Mouse (Mus musculus): ENCODE results near the gene Dync1h1.

Dync1h1 gene

DNA sequence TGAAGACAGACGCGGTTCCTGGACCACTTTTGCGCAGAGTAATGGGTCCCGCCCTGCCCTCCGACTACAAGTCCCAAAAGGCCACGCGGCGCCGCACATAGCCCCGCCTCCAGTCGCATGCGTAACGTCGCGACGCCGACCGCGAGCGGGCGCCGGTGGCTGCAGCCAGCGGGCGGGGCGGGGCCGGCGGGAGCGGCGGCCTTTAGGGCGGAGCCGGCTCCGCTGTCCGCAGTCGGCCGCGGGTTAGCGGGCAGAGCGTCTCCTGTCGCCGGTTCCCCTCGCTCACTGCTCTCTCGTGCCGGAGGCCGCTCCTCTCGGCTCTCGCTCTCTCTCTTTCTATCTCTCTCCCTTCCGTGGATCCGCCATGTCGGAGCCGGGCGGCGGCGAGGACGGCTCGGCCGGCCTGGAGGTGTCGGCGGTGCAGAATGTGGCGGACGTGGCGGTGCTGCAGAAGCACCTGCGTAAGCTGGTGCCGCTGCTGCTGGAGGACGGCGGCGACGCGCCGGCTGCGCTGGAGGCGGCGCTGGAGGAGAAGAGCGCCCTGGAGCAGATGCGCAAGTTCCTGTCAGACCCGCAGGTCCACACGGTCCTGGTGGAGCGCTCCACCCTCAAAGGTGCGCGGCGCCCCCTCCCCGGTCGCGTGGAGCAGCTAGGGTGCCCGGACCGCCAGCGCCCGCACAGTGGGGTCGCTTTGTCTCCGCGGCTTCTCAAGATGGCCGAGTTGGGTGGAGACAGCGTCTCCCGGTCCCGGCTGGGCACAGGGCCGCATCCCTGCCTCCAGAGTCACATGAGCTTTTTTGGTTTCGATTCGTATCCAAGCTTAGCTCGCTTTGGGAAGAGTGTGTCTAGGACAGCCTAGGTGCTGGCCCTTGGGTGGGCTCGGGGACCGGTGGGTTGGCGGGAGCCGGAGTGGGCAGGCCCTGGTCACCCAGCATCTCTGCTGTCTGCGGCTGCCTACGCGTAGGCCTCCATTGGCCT lies at the start of gene Dync1h1:
Gene Dync1h1, plus strand, starts transcription at position 212 of the 978 bp plus-strand sequence.
- DNase-seq: peak; percentile 94

DNA sequence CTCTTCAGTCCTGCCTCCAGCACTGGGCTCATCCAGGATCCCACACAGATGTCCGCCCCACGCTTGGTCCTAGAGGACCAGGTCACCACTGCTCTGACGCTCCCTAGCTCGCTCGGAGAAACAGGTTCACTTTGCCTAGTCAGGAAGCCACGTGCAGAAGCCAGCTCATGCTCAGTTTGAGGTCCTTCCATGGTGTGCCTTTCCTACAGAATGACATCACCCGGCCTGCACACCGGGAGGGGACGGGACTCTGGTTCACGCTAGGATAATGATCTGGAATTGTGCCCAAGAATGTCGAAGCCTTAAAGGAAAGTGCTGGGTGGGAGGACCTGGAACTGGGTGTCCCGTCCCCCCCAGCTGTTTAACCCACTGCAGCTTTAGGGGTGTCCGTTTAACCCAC lies 49.1 kb upstream of the Dync1h1 start:
- DNase-seq: no peak

DNA sequence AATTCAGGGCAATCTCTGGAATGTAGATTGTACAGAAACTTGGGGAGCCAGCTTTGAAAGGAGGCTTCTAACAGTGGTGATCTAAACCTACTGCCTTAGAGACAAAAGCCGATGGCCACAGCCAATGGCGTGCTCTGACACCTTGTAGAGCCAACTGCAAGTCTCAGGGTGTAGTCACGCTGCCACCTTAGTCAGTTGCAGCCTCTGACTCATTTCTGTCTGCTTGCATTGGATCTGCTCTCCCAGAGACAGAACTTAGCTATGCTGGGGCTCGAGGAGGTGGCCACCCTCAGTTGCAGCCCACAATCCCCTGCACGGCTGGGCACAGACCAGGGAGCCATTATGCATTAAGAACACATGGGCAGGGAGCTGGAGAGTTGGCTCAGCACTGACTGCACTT lies 47.9 kb upstream of the Dync1h1 start:
- DNase-seq: no peak

DNA sequence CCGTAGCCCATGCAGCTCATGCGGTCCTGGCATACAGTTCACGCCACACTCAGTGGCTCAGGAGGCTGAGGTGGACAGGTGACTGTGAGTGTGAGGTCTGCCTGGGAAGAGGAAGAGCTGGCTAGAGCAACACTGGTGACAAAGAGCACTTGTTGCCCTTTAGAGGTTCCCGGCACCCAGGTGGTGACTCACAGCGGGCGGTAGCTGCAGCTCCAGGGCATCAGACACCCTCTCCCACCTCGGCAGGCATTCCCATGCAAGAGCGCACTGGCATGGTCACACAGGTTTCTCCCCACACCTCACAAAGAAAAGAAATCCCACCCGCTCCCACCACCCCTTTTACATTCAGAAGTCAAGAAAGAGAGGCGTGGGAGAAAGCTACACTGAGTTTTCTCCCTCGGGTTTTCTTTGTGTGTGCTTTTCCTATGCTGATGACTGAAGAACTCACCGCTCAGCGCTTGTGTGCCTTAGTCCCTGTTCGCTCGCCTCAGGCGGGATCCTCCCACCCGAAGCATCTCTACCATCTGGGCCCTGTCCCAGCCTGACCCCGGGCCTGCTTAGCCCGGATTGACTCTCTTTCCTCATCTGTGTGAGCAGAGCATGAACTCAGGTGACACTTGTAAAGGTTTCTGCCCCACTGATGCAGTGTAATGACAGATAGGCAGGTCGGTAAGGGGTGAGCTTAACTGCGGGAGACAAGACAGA lies 45.6 kb upstream of the Dync1h1 start:
- DNase-seq: no peak

DNA sequence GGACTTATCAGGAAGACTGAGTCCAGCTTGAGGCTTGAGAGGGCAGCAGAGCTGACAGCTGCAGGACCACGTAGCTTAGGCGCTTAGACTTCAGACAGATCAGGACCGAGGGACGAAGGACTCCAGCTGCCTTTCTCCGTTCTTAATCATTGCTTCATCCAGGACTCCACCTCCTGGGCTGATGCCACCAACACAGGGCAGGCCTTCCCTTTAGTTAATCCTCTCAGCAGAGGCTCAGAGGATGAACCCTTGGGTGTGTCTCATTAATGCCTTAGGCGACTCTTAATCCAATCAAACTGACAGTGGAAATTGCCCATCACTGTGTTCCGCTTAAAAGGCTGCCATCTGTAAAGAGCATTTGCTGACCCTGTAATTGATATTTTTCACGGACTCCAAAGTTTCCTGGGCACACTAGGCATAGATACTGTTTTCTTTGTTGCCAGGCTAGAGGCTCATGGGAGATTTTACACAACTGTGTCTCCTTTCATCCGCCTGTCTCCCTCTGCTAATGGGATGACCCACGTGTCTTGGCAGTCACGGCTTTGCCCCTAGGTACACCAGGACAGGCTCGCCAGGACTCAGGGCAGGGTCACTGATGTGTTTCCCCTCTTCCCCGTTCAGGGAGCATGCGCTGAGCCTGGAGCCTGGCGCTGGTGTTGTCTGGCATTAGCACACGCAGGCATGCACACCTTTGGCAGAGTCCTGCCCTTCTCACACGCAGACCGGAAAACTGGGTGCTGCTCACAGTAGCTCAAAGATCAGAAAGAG lies 44.2 kb upstream of the Dync1h1 start:
- DNase-seq: no peak

DNA sequence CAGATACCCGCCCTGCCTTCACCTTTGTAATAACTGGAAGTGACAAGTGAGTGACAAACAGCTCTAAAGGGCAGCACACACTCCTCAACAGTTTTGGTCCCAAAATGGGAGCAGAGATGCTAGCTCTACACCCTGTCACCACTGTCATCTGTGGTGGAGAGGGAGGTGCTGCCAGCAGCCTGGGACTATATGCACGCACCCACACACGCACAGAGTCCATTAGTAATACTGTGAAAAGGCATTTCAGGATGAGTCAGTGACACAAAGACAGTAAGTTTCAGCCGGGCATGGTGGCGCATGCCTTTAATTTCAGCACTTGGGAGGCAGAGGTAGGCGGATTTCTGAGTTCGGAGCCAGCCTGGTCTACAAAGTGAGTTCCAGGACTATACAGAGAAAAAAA lies 43.1 kb upstream of the Dync1h1 start:
- no peak for DNase-seq

DNA sequence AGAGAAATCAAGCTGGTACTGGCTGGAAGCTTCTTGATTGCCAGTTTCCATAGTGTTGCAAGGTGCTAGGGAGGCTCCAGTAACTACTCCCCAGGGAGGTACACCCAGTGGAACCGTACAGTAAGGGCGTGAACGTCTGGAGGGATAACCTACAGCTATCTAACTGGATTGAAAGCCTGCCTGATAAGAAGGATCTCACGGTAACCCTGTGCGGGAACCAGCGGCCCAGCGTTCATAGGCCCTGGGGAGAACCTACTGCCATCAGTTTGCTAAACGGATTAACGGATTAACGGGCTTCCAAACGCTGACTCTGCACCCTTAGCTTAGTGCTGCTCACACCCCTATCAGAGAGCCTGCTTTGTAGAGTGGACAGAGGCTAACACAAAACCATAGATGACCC lies 37.9 kb upstream of the Dync1h1 start:
- DNase-seq: no peak

DNA sequence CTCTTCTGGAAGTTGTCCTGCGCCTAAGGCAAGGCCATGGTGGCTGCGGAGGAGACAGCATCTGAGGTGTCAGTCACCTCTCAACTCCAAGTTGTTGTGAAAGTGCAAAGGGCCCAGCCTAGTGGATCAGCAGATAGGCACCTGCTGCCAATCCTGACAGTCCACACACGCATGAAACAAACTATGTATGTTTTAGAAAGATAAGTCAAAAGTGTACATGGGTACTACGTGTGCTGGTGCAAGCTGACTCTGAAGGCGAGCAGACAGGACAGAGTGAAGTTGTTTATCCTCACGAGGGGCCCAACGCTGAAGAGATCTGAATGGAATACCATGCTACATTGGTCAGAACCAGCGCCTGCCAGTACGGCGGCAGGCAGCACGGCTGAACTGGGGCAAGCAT lies 36.4 kb upstream of the Dync1h1 start:
- DNase-seq: no peak

DNA sequence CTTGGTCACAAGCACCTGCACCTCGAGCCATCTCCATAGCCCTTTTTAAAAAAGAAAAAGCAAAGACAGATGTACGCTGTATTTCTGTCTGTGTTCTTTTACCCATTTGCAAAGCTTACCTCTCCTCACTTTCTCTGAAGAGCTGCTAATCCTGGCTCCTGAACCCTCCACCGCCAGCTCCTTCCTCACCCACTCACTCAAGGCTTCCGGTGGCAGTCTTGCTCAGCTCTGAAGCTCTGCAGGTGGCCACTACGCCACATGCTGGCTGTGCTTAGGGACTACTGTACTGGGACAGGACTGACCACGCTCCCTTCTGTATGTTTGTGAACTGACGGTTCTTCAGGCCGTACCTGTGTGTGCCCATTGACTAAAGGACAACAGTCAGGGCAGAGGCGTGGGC lies 34.9 kb upstream of the Dync1h1 start:
- no peak for DNase-seq

DNA sequence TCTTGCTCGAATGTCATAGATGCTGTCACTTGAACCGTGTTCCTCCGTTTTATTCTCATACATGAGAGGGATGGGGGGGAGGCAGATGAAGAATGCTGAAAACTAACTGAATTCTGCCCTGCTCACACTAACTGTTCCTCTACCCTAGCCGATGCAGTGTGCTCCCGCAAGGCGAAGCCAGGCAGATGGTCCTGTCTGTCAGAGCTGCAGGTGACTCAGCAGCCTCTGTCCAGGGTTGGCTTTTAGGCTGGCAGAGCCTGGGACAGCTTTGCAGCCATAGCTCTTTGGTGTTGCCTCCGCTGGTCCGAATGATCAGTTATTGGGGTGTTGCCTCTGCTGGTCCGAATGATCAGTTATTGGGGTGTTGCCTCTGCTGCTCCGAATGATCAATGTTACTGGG lies 30.2 kb upstream of the Dync1h1 start:
- DNase-seq: no peak

DNA sequence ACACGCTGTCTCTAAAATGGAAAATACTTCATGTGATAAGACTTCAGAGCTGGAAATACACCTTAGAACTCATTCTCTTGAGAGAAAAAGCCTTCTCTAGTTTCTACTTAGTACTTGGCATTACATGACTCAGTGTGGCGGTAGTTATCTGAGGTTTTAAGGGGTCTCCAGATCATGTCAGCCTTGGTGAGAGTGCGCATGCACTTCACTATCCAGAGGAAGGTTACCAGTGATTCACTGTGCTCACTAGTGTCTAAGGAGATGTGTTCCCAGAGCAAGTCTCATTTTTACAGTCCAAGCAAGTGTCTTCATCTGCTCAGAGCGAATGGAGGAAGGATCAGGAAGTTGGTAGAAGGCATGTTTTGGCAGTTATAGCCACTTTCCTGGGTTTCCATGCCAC lies 28.9 kb upstream of the Dync1h1 start:
- no peak for DNase-seq

DNA sequence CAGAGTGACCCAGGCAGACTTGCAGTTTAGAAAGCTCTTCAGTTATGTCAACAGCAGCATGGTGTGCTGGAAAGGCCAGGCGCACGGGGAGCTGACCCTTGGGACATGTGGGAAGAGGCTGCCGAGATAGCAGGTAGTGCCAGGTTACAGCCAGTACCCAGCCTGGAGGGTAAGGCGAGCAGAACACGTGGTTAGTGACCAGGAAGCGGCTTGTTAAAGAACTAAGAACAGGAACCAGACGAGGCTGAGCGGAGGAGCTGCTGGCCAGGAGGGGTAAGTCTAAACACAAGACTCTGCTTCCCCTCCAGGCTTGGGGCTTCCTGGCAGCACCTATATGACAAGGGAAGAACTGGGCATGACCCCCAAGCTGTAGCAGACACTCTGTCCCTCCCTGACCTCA lies 27.6 kb upstream of the Dync1h1 start:
- no peak for DNase-seq

DNA sequence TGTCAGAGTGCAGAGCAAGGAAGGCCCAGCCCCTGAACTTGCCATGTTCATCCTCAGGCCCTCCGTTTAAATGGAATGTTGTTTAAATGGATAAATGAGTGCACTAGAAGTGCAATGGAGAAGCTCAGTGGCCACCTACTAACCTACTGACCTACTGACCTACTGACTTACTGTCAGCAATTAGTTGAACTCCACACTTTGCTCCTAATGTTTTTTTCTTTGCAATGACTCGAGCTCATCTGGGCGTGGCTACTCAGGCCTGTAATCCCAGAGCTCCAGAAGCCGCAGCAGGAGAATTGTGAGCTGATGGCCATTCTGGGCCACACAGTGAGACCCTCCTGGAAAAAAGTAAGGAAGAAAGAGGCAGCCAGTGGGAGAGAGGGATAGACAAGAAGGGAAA lies 25.3 kb upstream of the Dync1h1 start:
- no peak for DNase-seq

DNA sequence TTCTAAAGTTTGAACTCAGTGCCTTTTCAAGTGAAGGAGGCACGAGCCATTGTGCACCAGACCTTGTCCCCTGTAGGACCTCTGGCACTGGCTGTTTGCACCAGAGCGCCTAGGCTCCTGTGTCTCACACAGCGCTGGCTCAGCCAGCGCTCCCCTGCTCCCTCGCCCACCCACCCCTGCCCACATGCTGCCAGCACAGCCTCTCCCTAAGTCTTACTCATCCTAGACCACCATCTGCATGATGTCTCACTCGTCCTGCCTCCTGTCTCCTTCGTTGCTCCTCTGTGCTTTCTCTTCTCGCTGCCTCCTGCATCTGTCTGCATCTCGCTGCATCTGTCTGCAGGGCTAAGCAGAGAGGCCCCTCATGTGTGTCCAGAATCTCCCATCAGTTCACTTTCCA lies 22.9 kb upstream of the Dync1h1 start:
- DNase-seq: no peak

DNA sequence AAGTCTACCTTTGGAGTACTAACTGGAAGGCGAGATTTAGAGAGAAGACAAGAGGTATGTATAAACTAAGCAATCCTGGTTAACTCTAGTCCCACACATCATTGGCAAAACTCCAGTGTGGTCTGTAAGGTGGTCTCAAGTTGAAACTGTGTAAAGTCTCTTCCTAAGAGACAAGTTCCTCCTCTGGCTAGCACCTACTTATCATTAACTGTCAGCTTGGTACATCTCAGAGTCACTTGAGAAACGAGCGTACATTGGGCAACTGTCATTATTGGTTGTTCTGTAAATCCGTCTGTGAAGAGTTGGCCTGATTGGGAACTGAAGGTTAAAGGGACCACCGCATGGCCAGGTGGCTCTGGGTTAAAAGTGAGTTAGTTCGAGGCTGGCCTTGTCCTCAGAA lies 12.6 kb upstream of the Dync1h1 start:
- DNase-seq: no peak

DNA sequence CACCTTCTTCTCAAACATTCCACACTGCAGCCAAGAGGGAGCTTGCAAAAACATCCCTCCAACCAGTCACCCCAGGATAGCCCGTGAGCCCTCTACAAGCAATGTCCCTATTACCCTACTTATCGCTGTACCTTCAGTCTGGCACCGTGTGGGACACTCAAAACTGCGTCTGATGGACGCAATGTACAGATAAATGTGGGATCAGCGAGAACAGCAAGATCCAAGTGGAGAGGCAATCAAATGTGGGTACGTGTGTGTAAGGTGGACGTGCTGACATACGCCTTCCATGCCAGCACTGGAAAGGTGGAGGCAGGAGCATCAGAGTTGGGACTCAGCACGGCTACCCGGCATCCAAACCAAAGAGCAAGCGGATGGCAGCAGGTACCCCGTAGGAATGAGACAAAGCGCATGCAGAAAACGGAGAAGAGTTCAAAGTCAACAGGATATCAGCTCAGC lies 10.4 kb upstream of the Dync1h1 start:
- DNase-seq: no peak

DNA sequence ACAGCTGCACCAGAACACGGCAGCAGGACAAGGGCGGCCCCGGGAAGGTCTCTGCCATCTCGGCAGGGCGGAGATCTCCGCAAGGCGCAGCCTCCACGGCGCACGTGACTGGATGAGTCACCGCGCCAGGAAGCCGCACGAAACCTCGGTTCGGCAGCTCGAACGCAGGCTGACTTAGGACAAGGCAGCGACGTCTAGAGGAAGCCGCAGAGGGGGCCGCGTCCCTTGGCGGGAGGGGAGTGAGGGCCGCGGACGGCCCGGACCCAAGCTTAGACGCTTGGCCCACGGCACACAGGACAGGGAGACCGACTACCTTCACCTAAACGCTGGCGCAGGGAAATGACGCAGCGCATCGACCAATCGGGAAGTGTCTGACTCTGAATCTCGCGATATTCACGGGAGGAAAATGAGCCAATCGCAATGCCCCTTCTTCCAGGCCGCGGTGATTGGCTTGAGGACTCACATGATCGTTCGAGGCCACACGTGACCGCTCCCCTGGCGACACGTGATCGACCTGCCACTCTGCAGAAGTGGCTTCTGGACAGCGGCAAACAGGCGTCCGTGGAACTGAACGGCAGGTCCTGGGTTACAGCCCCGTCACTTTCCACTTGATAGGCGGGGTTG lies 9.9 kb upstream of the Dync1h1 start:
- peak; percentile 99 for DNase-seq

DNA sequence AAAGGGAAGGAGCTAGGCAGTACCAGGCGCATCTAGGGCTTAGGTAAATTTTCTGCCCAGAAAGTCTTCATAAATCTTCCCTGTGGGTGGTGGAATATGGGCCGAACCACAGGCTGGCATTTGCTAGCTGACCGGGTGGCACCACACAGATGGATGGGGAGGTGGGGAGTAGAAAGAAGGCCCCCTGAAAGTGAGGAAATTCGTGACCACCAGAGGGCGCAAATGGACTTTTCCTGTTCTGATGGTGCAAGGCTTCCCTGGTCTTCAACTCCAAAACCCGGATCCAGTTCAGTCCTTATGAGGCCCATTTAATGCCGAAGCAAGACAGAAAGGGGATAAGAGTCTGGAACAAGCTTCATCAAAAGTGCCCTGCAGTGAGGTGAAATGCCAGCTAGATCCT lies 2.7 kb upstream of the Dync1h1 start:
- peak; percentile 58 for DNase-seq

DNA sequence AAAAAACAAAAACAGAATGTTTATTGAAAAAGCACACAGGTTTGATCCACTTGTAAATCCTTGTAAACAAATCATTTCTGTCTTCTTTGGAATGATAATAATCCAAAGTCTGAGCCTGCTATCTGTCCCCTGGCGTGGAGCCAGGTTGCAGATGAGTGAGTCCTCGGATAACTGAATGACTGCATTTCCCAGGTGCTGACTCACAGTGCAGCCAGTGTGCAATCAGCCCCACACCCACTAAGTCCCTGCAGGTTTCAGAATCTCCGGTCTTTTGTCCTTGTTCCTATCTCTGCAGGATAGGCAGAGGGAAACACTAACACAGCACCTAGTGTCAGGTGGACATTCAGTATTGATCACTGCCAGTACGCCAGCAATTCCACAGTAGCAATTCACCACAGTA lies 1.5 kb upstream of the Dync1h1 start:
- DNase-seq: peak; percentile 22

DNA sequence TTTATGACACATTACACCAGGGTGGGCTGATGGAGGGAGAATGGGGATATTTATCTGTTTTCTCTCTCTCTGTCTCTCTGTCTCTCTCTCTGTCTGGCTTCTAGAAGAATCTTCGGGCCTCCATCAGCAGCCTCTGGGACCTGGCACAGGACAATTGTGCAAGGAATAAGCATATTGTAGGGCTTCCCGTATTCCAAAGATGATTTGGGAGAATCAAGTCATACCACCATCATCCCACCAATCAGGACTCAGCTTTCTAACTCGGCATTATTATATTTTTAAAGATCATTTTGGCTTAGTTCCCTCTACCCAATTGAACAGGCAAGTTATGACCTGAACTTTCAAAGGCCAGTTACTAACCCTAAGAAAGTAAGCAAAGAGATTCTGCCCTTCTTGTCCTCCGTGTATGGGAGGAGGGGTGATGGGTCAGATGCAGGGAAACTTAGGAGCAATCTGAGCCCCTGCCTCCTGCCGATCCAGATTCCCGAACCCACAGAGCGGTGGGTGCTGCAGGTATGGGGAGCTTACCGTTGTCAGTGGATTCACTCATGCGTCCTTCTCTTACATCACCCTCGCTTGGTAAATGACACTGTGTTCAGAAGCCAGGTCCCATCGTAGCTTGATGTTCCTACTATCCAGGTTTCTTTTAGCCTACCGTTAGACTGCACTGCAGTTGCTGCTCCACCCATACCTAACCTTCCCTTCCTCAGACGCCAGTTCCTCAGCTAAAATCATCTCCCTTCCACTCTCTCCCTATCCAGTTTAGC lies 844 bp upstream of the Dync1h1 start:
- DNase-seq: peak; percentile 29

DNA sequence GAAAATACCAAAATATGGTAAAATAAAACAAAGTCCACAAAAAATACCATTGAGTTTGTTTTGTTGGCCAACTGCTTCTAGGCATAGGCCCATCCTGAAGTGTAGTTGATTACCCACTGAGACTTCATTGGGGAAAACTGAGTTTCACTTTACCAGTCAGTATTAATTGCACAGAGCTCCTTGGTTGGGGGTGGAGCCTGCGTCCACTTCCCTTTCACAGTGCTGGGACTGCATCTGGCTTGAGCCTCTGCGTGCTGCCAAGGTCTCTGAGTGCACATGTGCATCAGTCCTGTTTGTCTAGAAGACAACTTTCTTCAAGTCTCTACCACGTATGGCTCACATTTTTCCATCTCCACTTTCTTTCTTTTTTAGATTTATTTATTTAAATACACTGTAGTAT lies 4.9 kb downstream of the Dync1h1 start:
- no peak for DNase-seq

DNA sequence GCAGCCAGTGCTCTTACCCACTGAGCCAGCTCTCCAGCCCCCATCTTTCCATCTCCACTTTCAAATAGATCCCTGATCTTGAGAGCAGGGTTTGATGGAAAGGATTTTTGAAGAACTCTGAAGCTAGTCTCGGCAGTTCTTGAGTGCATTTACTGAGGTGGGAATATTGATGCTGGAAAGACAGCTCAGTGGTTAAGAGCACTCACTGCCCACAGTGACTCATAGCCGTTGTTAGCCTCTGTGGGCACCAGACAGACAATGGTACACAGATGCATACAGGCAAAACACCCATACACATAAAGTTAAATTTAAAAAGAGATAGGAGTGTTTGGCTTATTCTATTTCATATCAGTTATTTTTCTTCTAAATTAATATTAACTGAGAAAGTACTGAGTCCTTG lies 5.4 kb downstream of the Dync1h1 start:
- DNase-seq: no peak
